Mouse (Mus musculus) CD4-positive naive resting alpha-beta T cell, adult 57 days (primary cell): ENCODE measurements around the gene Gdpd4. TPM values are rescaled to one million over a fixed set of nuclear protein-coding genes. Genes with fewer than 3 reads are reported as not detected.

Experiments used
- total RNA-seq: library from RNA; stranded (reverse); gene quantifications from one replicate; pipeline ENCODE4 v1.2.4, GENCODE M21; 2023

Gene Gdpd4
- not detected for total RNA-seq

DNA sequence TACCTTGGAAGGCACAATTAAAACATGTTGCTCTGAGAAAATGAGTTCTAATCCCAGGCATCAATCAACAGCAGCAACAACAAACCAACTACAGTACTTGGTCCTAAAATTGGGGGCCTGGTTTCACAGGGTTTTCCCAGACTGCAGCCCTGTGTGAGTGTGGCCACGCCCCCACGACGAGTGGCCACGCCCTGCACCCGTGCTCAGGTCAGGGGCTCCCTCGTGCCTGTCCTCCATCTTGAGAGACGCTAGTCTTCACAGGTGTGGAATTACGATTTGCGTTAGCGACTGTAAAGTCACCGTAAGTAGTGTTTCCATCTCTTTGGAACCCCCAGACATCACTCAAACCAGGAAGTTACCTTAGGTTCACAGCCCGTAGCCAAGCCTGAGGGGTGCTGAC is at the start of gene Gdpd4:
Gene Gdpd4 (plus strand): TSS at position 214 of the 400 bp plus-strand sequence.

Other genes starting within 250 kb of the Gdpd4 start
- 50.1 TPM for gene Clns1a, start 223.3 kb upstream of the Gdpd4 start, total RNA-seq
- gene Aqp11, start 181.7 kb upstream of the Gdpd4 start, total RNA-seq: 1.2 TPM
- gene Pak1, start 131.4 kb upstream of the Gdpd4 start, total RNA-seq: 10.4 TPM
- 2.4 TPM for gene Myo7a, start 199.6 kb downstream of the Gdpd4 start, total RNA-seq
- gene Omp, start 225.5 kb downstream of the Gdpd4 start, total RNA-seq: 0.35 TPM